ENCODE assay signal across 14 mouse cellular contexts in the genomic region with DNA sequence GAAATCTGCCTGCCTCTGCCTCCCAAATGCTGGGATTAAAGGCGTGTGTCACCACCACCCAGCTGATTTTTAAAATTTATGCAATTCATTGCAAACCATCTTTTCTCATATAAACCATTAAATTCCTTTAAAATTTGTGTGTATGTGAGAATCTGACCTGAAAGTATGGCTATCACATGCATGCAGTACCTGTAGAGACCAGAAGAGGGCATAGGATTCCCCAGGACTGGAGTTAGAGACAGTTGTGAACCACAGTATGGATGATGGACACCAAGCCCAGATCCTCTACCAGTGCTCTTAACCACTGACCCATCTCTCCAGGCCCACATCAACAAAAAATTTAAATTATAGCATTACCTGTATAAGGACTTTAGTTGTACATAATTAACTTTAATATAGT. TPM values are rescaled to one million over a fixed set of nuclear protein-coding genes. Genes with fewer than 3 reads are reported as not detected.
DNase-seq lines count a peak whose midpoint lies in the region; ATAC-seq and TF ChIP-seq lines count a peak whose summit lies in the region.
"Had no signal": no experiment of that assay in that cellular context is flagged by ENCODE, and none has a peak within 500 bp of the region (broad histone marks: within the 10 kb centered on the region; RNA-seq: fewer than 3 reads in every experiment).

No protein-coding gene starts in this region.

- in situ Hi-C loops in ES-E14 (cut with MboI; ENCODE audit: low sequenced_read_pairs in 2 of 2, unreplicated experiment in 2 of 2), result no loop called here

- no peaks in the 10 kb centered on the region for H3K36me3 ChIP-seq in forebrain, postnatal 0 days (ENCODE audit: insufficient read depth)
- H3K36me3 ChIP-seq in forebrain, embryonic 16.5 days (ENCODE audit: control insufficient read depth, insufficient read depth), result no peaks in the 10 kb centered on the region
- H3K36me3 ChIP-seq in lung, embryonic 14.5 days (ENCODE audit: insufficient read depth), result no peaks in the 10 kb centered on the region
- no peaks in the 10 kb centered on the region for H3K36me3 ChIP-seq in ES-E14 (ENCODE audit: control insufficient read depth, insufficient read depth, low read length, poor library complexity, severe bottlenecking)
- H3K36me3 ChIP-seq in hindbrain, embryonic 10.5 days, result no peaks in the 10 kb centered on the region
- H3K36me3 ChIP-seq: heart, embryonic 12.5 days had no signal

- no peaks in the 10 kb centered on the region for H3K27me3 ChIP-seq in forebrain, postnatal 0 days (ENCODE audit: insufficient read depth, low read length)
- H3K27me3 ChIP-seq in forebrain, embryonic 16.5 days (replicated peaks; ENCODE audit: control insufficient read depth, insufficient read depth, low read length), result no peaks in the 10 kb centered on the region
- H3K27me3 ChIP-seq in lung, embryonic 14.5 days (ENCODE audit: insufficient read depth, low read length), result no peaks in the 10 kb centered on the region
- no peaks in the 10 kb centered on the region for H3K27me3 ChIP-seq in hindbrain, embryonic 10.5 days (ENCODE audit: insufficient read depth, poor library complexity, severe bottlenecking)
- H3K27me3 ChIP-seq: heart, embryonic 12.5 days had no signal

- WGBS in forebrain, postnatal 0 days, result 95% methylated on average over 1 of the region's 1 CpGs
- 87% methylated on average over 1 of the region's 1 CpGs for WGBS in forebrain, embryonic 16.5 days
- 82% methylated on average over 1 of the region's 1 CpGs for WGBS in lung, embryonic 14.5 days
- 95% methylated on average over 1 of the region's 1 CpGs for WGBS in lung, adult 2 months
- 90% methylated on average over 1 of the region's 1 CpGs for WGBS in hindbrain, embryonic 10.5 days

- no peak overlapping the region for H3K9ac ChIP-seq in forebrain, postnatal 0 days
- H3K9ac ChIP-seq in forebrain, embryonic 16.5 days (replicated peaks; ENCODE audit: low read depth, low read length), result no peak overlapping the region
- no peak overlapping the region for H3K9ac ChIP-seq in lung, embryonic 14.5 days
- H3K9ac ChIP-seq in ES-E14 (ENCODE audit: insufficient read depth, low read depth, low read length, poor library complexity, severe bottlenecking), result no peak overlapping the region
- H3K9ac ChIP-seq: heart, embryonic 12.5 days; hindbrain, embryonic 14.5 days had no signal

- H3K4me1 ChIP-seq in forebrain, postnatal 0 days (ENCODE audit: insufficient read depth), result peaks cover 3% of the 10 kb centered on the region; the same call in 1 of the 2 replicates
- H3K4me1 ChIP-seq in forebrain, embryonic 16.5 days (replicated peaks; ENCODE audit: control insufficient read depth, insufficient read depth, low read length), result peaks cover 13% of the 10 kb centered on the region
- peaks cover 2% of the 10 kb centered on the region; the same call in 1 of the 2 replicates for H3K4me1 ChIP-seq in lung, embryonic 14.5 days (ENCODE audit: insufficient read depth)
- H3K4me1 ChIP-seq in lung, adult 2 months (ENCODE audit: control insufficient read depth, insufficient read depth, low read length), result peaks cover 20% of the 10 kb centered on the region
- H3K4me1 ChIP-seq in ES-E14 (ENCODE audit: control insufficient read depth in 2 of 2, insufficient read depth in 2 of 2, low read length in 2 of 2, poor library complexity in 1 of 2), result no peaks in the 10 kb centered on the region
- H3K4me1 ChIP-seq in hindbrain, embryonic 10.5 days (replicated peaks), result peaks cover 32% of the 10 kb centered on the region

- peak; percentile 54 for TF ChIP-seq CTCF in forebrain, postnatal 0 days (IDR thresholded peaks at IDR 0.05; ENCODE audit: low read depth)
- peak; percentile 54 for TF ChIP-seq CTCF in lung, embryonic 14.5 days (IDR thresholded peaks at IDR 0.05; ENCODE audit: low read depth)
- TF ChIP-seq CTCF in lung, adult 2 months (IDR thresholded peaks at IDR 0.05; ENCODE audit: insufficient read depth, low read length), result no peak

- intact Hi-C loops in left cerebral cortex, postnatal 10 days (cut with DNase I), result no loop called here

- no peak overlapping the region for H3K27ac ChIP-seq in forebrain, postnatal 0 days (ENCODE audit: low read depth, low read length)
- no peak overlapping the region for H3K27ac ChIP-seq in forebrain, embryonic 16.5 days (ENCODE audit: low read length)
- H3K27ac ChIP-seq in lung, embryonic 14.5 days (ENCODE audit: low read depth), result no peak overlapping the region
- no peak overlapping the region for H3K27ac ChIP-seq in ES-E14 (ENCODE audit: insufficient read depth, low read depth, low read length, poor library complexity, severe bottlenecking)
- H3K27ac ChIP-seq in hindbrain, embryonic 10.5 days, result no peak overlapping the region
- H3K27ac ChIP-seq: hindbrain, embryonic 14.5 days had no signal

- ATAC-seq in forebrain, postnatal 0 days, result no peak
- ATAC-seq in forebrain, embryonic 16.5 days, result no peak
- no peak for ATAC-seq in lung, embryonic 14.5 days (ENCODE audit: insufficient read depth)

- H3K4me2 ChIP-seq in forebrain, postnatal 0 days (ENCODE audit: low read depth), result no peak overlapping the region
- H3K4me2 ChIP-seq in forebrain, embryonic 16.5 days (ENCODE audit: low read length), result no peak overlapping the region
- no peak overlapping the region for H3K4me2 ChIP-seq in lung, embryonic 14.5 days
- H3K4me2 ChIP-seq: heart, embryonic 12.5 days; hindbrain, embryonic 14.5 days; liver, embryonic 11.5 days had no signal

- H3K4me3 ChIP-seq in forebrain, postnatal 0 days (ENCODE audit: low read depth, low read length), result no peak overlapping the region
- no peak overlapping the region for H3K4me3 ChIP-seq in forebrain, embryonic 16.5 days (replicated peaks; ENCODE audit: low read length)
- no peak overlapping the region for H3K4me3 ChIP-seq in lung, embryonic 14.5 days (ENCODE audit: low read depth, low read length)
- H3K4me3 ChIP-seq in lung, adult 2 months (replicated peaks; ENCODE audit: extremely low read depth, low read depth, low read length), result no peak overlapping the region
- no peak overlapping the region for H3K4me3 ChIP-seq in ES-E14 (ENCODE audit: insufficient read depth in 1 of 2, low read depth in 1 of 2, low read length in 2 of 2, poor library complexity in 1 of 2, severe bottlenecking in 1 of 2)
- H3K4me3 ChIP-seq in hindbrain, embryonic 10.5 days, result no peak overlapping the region
- H3K4me3 ChIP-seq: heart, embryonic 12.5 days; myocyte had no signal

- DNase-seq in forebrain, postnatal 0 days, result no peak
- DNase-seq in lung, embryonic 14.5 days, result peak; percentile 27
- DNase-seq in lung, adult 2 months, result no peak
- DNase-seq in ES-E14 (ENCODE audit: low read depth, low spot score), result no peak
- DNase-seq in retina, postnatal 1 day, result peak; percentile 40
- no peak for DNase-seq in hindbrain, embryonic 10.5 days (ENCODE audit: low spot score)
- no peak for DNase-seq in left cerebral cortex, postnatal 10 days (ENCODE audit: extremely low spot score in 1 of 2, low spot score in 2 of 2)
- DNase-seq: cerebellum, postnatal 25 days; kidney, postnatal 14 days had no signal

- no peak for TF ChIP-seq POLR2A in lung, adult 2 months (IDR thresholded peaks at IDR 0.05; ENCODE audit: borderline replicate concordance, extremely low read depth, low read depth, low read length)

- H3K9me3 ChIP-seq in forebrain, postnatal 0 days (ENCODE audit: low read length), result no peaks in the 10 kb centered on the region
- no peaks in the 10 kb centered on the region for H3K9me3 ChIP-seq in forebrain, embryonic 16.5 days (ENCODE audit: control insufficient read depth, low read length)
- no peaks in the 10 kb centered on the region for H3K9me3 ChIP-seq in lung, embryonic 14.5 days (ENCODE audit: low read depth, low read length)
- H3K9me3 ChIP-seq in ES-E14 (ENCODE audit: control insufficient read depth, insufficient read depth, low read depth, low read length), result no peaks in the 10 kb centered on the region
- H3K9me3 ChIP-seq in hindbrain, embryonic 10.5 days, result no peaks in the 10 kb centered on the region
- H3K9me3 ChIP-seq: heart, embryonic 12.5 days had no signal

TF ChIP-seq in ES-E14, 5 proteins besides CTCF, POLR2A, EP300 and RAD21:
- TF ChIP-seq HCFC1 (IDR thresholded peaks at IDR 0.05; ENCODE audit: borderline replicate concordance, insufficient read depth, low read length), result no peak
- no peak for TF ChIP-seq ZNF384 (IDR thresholded peaks at IDR 0.05; ENCODE audit: low read depth, low read length)
- peak; percentile 46; the same call in 1 of the 2 replicates for TF ChIP-seq ZC3H11A (IDR thresholded peaks at IDR 0.05; ENCODE audit: borderline replicate concordance, low read depth, low read length)
- TF ChIP-seq MAFK (IDR thresholded peaks at IDR 0.05; ENCODE audit: insufficient read depth, low read depth, low read length), result no peak
- TF ChIP-seq CHD2 (IDR thresholded peaks at IDR 0.05; ENCODE audit: low read depth, low read length), result no peak

RNA-seq across cellular contexts. Expression of gene Rgs12, which starts 15.8 kb away (rescaled TPM):
- 60.0 and 73.8 TPM in 2 replicates for total RNA-seq in forebrain, postnatal 0 days (2014; rRNA removed)
- 32.3 and 34.5 TPM in 2 replicates for polyA plus RNA-seq in forebrain, postnatal 0 days (2015; fragmentation: Nextera tagmentation; extraction: Ambion mirVana)
- polyA plus RNA-seq in forebrain, embryonic 16.5 days (2015; fragmentation: Nextera tagmentation; extraction: Ambion mirVana), result 60.8 and 62.4 TPM in 2 replicates
- polyA plus RNA-seq in lung, embryonic 14.5 days (2014; fragmentation: Nextera tagmentation; extraction: Ambion mirVana), result 26.6 and 31.4 TPM in 2 replicates
- polyA plus RNA-seq in lung, adult 2 months (2012; rRNA removed), result 125 and 161 TPM in 2 replicates
- 17.0 and 28.7 TPM in 2 replicates for total RNA-seq in ES-E14 (2012; rRNA removed)
- polyA plus RNA-seq in hindbrain, embryonic 10.5 days (2016; fragmentation: Nextera tagmentation; extraction: Ambion mirVana), result 62.4 and 74.3 TPM in 2 replicates
- total RNA-seq in left cerebral cortex, postnatal 10 days (2021), result 10 to 100 TPM; 58.1 to 65.2 TPM

RNA-seq across cellular contexts. Expression of gene Msantd1, which starts 25.6 kb away (rescaled TPM):
- total RNA-seq in forebrain, postnatal 0 days (2014; rRNA removed), result 14.5 and 27.3 TPM in 2 replicates
- 13.0 and 14.8 TPM in 2 replicates for polyA plus RNA-seq in forebrain, postnatal 0 days (2015; fragmentation: Nextera tagmentation; extraction: Ambion mirVana)
- polyA plus RNA-seq in forebrain, embryonic 16.5 days (2015; fragmentation: Nextera tagmentation; extraction: Ambion mirVana), result 4.9 and 7.2 TPM in 2 replicates
- polyA plus RNA-seq in lung, embryonic 14.5 days (2014; fragmentation: Nextera tagmentation; extraction: Ambion mirVana), result 0.49 and 1.1 TPM in 2 replicates
- polyA plus RNA-seq in lung, adult 2 months (2012; rRNA removed), result 3.1 and 3.7 TPM in 2 replicates
- total RNA-seq in ES-E14 (2012; rRNA removed), result 1.1 and 1.2 TPM in 2 replicates
- 1.4 and 2.6 TPM in 2 replicates for polyA plus RNA-seq in hindbrain, embryonic 10.5 days (2016; fragmentation: Nextera tagmentation; extraction: Ambion mirVana)
- 10 to 100 TPM; 15.6 to 16.6 TPM for total RNA-seq in left cerebral cortex, postnatal 10 days (2021)
- polyA plus RNA-seq: myocyte had no signal

Comparison
In these comparisons a context has a peak if more than half of its experiments do, and no peak if none do; other contexts are left out.
1. DNase-seq: peak in lung, embryonic 14.5 days (single experiment) and retina, postnatal 1 day (single experiment); none in forebrain, postnatal 0 days (single experiment), lung, adult 2 months (single experiment), ES-E14 (single experiment), hindbrain, embryonic 10.5 days (single experiment) and left cerebral cortex, postnatal 10 days (0 of 2).